Mouse (Mus musculus): ENCODE measurements around the gene 1500011B03Rik. TPM values are rescaled to one million over a fixed set of nuclear protein-coding genes. Genes with fewer than 3 reads are reported as not detected.

Gene 1500011B03Rik
- polyA plus RNA-seq, 1 experiment from 2014 or later: 150 TPM

Small RNA genes within 50 kb of the gene (microRNA-seq; reads per million reads assigned to microRNA genes)
- gene Mir6240: 74.5 reads per million, percentile 49 among the genes with 10 or more reads in this experiment

Other genes with a start within 250 kb of the 1500011B03Rik start
- gene Trpv4, start 165.0 kb downstream of the 1500011B03Rik start, polyA plus RNA-seq (2014; fragmentation: Nextera tagmentation; extraction: Ambion mirVana): 0.26 TPM in 1 of 2 replicates, not detected in the other
- 63.8 and 67.1 TPM in 2 replicates for gene Gltp, start 132.5 kb downstream of the 1500011B03Rik start, polyA plus RNA-seq (2014; fragmentation: Nextera tagmentation; extraction: Ambion mirVana)
- gene Tchp, start 115.7 kb downstream of the 1500011B03Rik start, polyA plus RNA-seq (2014; fragmentation: Nextera tagmentation; extraction: Ambion mirVana): 13.7 and 17.4 TPM in 2 replicates
- gene Ankrd13a, start 48.8 kb downstream of the 1500011B03Rik start, polyA plus RNA-seq (2014; fragmentation: Nextera tagmentation; extraction: Ambion mirVana): 64.7 and 71.9 TPM in 2 replicates
- 29.5 and 30.0 TPM in 2 replicates for gene Git2, start 48.0 kb downstream of the 1500011B03Rik start, polyA plus RNA-seq (2014; fragmentation: Nextera tagmentation; extraction: Ambion mirVana)
- gene 4930519G04Rik, start 30.2 kb upstream of the 1500011B03Rik start, polyA plus RNA-seq (2014; fragmentation: Nextera tagmentation; extraction: Ambion mirVana): not detected in 2 replicates
- gene Gm9936, start 35.2 kb upstream of the 1500011B03Rik start, polyA plus RNA-seq (2014; fragmentation: Nextera tagmentation; extraction: Ambion mirVana): 0.28 and 0.56 TPM in 2 replicates
- gene Oasl2, start 73.5 kb upstream of the 1500011B03Rik start, polyA plus RNA-seq (2014; fragmentation: Nextera tagmentation; extraction: Ambion mirVana): 1.3 and 1.8 TPM in 2 replicates
- not detected in 2 replicates for gene Oasl1, start 99.8 kb upstream of the 1500011B03Rik start, polyA plus RNA-seq (2014; fragmentation: Nextera tagmentation; extraction: Ambion mirVana)
- 43.5 and 46.3 TPM in 2 replicates for gene 2210016L21Rik, start 118.7 kb upstream of the 1500011B03Rik start, polyA plus RNA-seq (2014; fragmentation: Nextera tagmentation; extraction: Ambion mirVana)
- not detected in 2 replicates for gene Hnf1a, start 147.6 kb upstream of the 1500011B03Rik start, polyA plus RNA-seq (2014; fragmentation: Nextera tagmentation; extraction: Ambion mirVana)
- gene Sppl3, start 187.7 kb upstream of the 1500011B03Rik start, polyA plus RNA-seq (2014; fragmentation: Nextera tagmentation; extraction: Ambion mirVana): 21.7 and 23.6 TPM in 2 replicates

All from midbrain, embryonic 11.5 days (tissue).